Mouse (Mus musculus): Measurements from ENCODE around the gene Hoxb8. TPM values are rescaled to one million over a fixed set of nuclear protein-coding genes. Genes with fewer than 3 reads are reported as not detected.

Gene Hoxb8
- polyA plus RNA-seq, 1 experiment from 2014 or later = 0.62 TPM

DNA sequence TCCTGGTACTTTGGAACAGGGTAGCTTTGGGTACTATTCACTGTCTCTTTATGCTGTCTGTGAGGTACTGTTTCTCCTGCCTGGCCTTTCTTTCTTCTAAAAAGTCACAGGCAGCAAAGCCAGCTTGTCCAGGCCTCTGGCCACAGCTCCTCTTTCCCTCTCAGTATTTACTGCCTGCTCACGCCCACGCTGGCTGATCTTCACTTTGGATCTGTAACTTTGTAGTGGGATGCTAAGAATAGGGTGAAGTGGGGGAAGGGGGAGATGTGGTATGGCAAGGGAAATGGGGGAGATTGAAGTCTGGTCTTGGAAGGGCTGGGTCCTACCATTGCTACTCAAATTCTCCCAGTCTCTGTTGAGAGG is 52.3 kb downstream of the Hoxb8 start:
- Histone ChIP-seq H3K9me3 (ENCODE audit: control insufficient read depth, low read length) (no peaks in the 10 kb centered on the region), H3K9ac (ENCODE audit: low read depth, low read length) (peak overlapping the region; percentile 10; the same call in 1 of the 2 replicates), H3K27me3 (replicated peaks; ENCODE audit: control insufficient read depth, insufficient read depth, low read length) (peaks cover 99% of the 10 kb centered on the region), H3K4me3 (ENCODE audit: low read depth, low read length) (peak overlapping the region; percentile 37; the same call in 1 of the 2 replicates), H3K4me1 (replicated peaks; ENCODE audit: control insufficient read depth, insufficient read depth, low read length) (peaks cover 22% of the 10 kb centered on the region), H3K36me3 (ENCODE audit: control insufficient read depth, insufficient read depth, low read length) (no peaks in the 10 kb centered on the region), H3K27ac (ENCODE audit: low read depth, low read length) (peak overlapping the region; percentile 65; the same call in 1 of the 2 replicates), H3K4me2 (peak overlapping the region; percentile 54)
- DNase-seq (ENCODE audit: low spot score) = no peak
- 28% methylated on average over 2 of the region's 2 CpGs for WGBS
- no peak for ATAC-seq (replicated peaks; ENCODE audit: low FRiP score)

MicroRNA genes within 50 kb of the gene (microRNA counts, 519-probe panel; counts per million panel counts)
- microRNA mmu-miR-10a = 5,487 counts per million, percentile 54 among the panel's probes with 10 or more counts
- microRNA mmu-miR-196a = not detected

Small RNAs within 50 kb of the gene (microRNA-seq; reads per million reads assigned to microRNA genes)
- 18,660 reads per million, percentile 97 among the genes with 10 or more reads in this experiment for gene Mir10a (ENCODE audit: borderline number of aligned reads)
- gene Mir196a-1 (ENCODE audit: borderline number of aligned reads) = not detected

Other genes starting within 250 kb of the Hoxb8 start
- gene Snf8, start 247.0 kb upstream of the Hoxb8 start, polyA plus RNA-seq (2014; fragmentation: Nextera tagmentation; extraction: Ambion mirVana) = 48.8 and 50.0 TPM in 2 replicates
- 26.7 and 27.1 TPM in 2 replicates for gene Ube2z, start 216.5 kb upstream of the Hoxb8 start, polyA plus RNA-seq (2014; fragmentation: Nextera tagmentation; extraction: Ambion mirVana)
- gene Atp5g1, start 206.2 kb upstream of the Hoxb8 start, polyA plus RNA-seq (2014; fragmentation: Nextera tagmentation; extraction: Ambion mirVana) = 943 and 994 TPM in 2 replicates
- gene Calcoco2, start 169.9 kb upstream of the Hoxb8 start, polyA plus RNA-seq (2014; fragmentation: Nextera tagmentation; extraction: Ambion mirVana) = not detected in 2 replicates
- gene Ttll6, start 148.1 kb upstream of the Hoxb8 start, polyA plus RNA-seq (2014; fragmentation: Nextera tagmentation; extraction: Ambion mirVana) = not detected in 2 replicates
- gene Hoxb13, start 87.6 kb upstream of the Hoxb8 start, polyA plus RNA-seq (2014; fragmentation: Nextera tagmentation; extraction: Ambion mirVana) = not detected in 2 replicates
- 0.26 and 0.49 TPM in 2 replicates for gene Hoxb9, start 10.4 kb upstream of the Hoxb8 start, polyA plus RNA-seq (2014; fragmentation: Nextera tagmentation; extraction: Ambion mirVana)
- 1.6 and 2.0 TPM in 2 replicates for gene Hoxb7, start 4.7 kb downstream of the Hoxb8 start, polyA plus RNA-seq (2014; fragmentation: Nextera tagmentation; extraction: Ambion mirVana)
- gene Hoxb6, start 10.6 kb downstream of the Hoxb8 start, polyA plus RNA-seq (2014; fragmentation: Nextera tagmentation; extraction: Ambion mirVana) = 1.9 and 2.4 TPM in 2 replicates
- gene Hoxb5, start 21.4 kb downstream of the Hoxb8 start, polyA plus RNA-seq (2014; fragmentation: Nextera tagmentation; extraction: Ambion mirVana) = 3.7 and 4.5 TPM in 2 replicates
- gene Hoxb4, start 36.4 kb downstream of the Hoxb8 start, polyA plus RNA-seq (2014; fragmentation: Nextera tagmentation; extraction: Ambion mirVana) = 0.71 and 1.1 TPM in 2 replicates
- 0.97 and 1.3 TPM in 2 replicates for gene Hoxb3, start 41.4 kb downstream of the Hoxb8 start, polyA plus RNA-seq (2014; fragmentation: Nextera tagmentation; extraction: Ambion mirVana)
- 11.2 and 11.3 TPM in 2 replicates for gene Hoxb2, start 68.6 kb downstream of the Hoxb8 start, polyA plus RNA-seq (2014; fragmentation: Nextera tagmentation; extraction: Ambion mirVana)
- 0.73 and 0.85 TPM in 2 replicates for gene Hoxb1, start 83.8 kb downstream of the Hoxb8 start, polyA plus RNA-seq (2014; fragmentation: Nextera tagmentation; extraction: Ambion mirVana)
- 0.45 and 0.58 TPM in 2 replicates for gene Skap1, start 182.7 kb downstream of the Hoxb8 start, polyA plus RNA-seq (2014; fragmentation: Nextera tagmentation; extraction: Ambion mirVana)